Mouse (Mus musculus) Patski (cell line): ENCODE data around the gene Nr2c2. TPM values are rescaled to one million over a fixed set of nuclear protein-coding genes. Genes with fewer than 3 reads are reported as not detected.
A peak's percentile ranks its signal among the peaks of the same experiment; 100 is the strongest.

Experiments
- ATAC-seq: fragments of 100-300 bp; one replicate; pipeline ENCODE4 v1.8.0; 2021
- CTCF ChIA-PET: fragments of 350-600 bp; sonication (Branson Sonifier 250); formaldehyde crosslinking; loops from one replicate; lab custom pipeline; 2022; ENCODE audit warnings: inconsistent platforms; lab: Charles Lee
- POLR2A ChIA-PET: fragments of 350-600 bp; sonication (Branson Sonifier 250); formaldehyde crosslinking; loops from one replicate; lab custom pipeline; 2022; ENCODE audit warnings: antibody characterized with exemption, inconsistent platforms; lab: Charles Lee
- DNase-seq: peaks from one replicate; pipeline ENCODE4 v3.0.0-alpha.2; 2011; ENCODE audit warnings: low read depth, low spot score
- H3K27me3 ChIP-seq: fragments of 371-371 bp; one replicate; pipeline ENCODE4 v1.5.1; 2021
- CTCF ChIP-seq: fragments of 100-300 bp; IDR thresholded peaks from one replicate; pipeline ENCODE4 v1.5.1; 2021
- in situ Hi-C: fragments of 300-500 bp; cut with MboI; formaldehyde crosslinking; loops from 3 replicates; pipeline ENCODE4 v1.11.1; 2018; ENCODE audit warnings: low pct_unique_long_range_greater_than_20kb, mixed read lengths
- polyA plus RNA-seq: library from polyadenylated mRNA; unstranded; gene quantifications from one replicate; pipeline ENCODE4 v1.2.3, GENCODE M21; 2021

Gene Nr2c2
- polyA plus RNA-seq = 31.5 TPM

- POLR2A ChIA-PET = interaction anchor here (0.9 kb wide), 1 partner anchor 37 kb away, joined by 3 read pairs; no protein-coding TSS in a partner anchor
- in situ Hi-C loops = no loop called here
- TF ChIP-seq CTCF = no peak
- H3K27me3 ChIP-seq = no peaks in the 10 kb centered on the region
- CTCF ChIA-PET = no interaction called here
- ATAC-seq (peak; percentile 61), DNase-seq (no peak)
These were observed at the start of gene Nr2c2 for GRCm38 (mm10) chr6:92091130-92091591. Nr2c2 (plus strand) TSS chr6:92091390.

- POLR2A ChIA-PET = no interaction called here
- no peak for DNase-seq
These were observed 49.1 kb upstream of the Nr2c2 start for GRCm38 (mm10) chr6:92042055-92042454.

GRCm38 (mm10) chr6:92042850-92043249 lies 48.3 kb upstream of the Nr2c2 start:
- no peaks in the 10 kb centered on the region for H3K27me3 ChIP-seq
- ChIA-PET CTCF (interaction anchor here (0.8 kb wide), 1 partner anchor 22 kb away, joined by 3 read pairs; no protein-coding TSS in a partner anchor), POLR2A (no interaction called here)
- TF ChIP-seq CTCF = no peak
- DNase-seq (no peak), ATAC-seq (no peak)
- in situ Hi-C loops = no loop called here

More at GRCm38 (mm10) chr6:92042055-92042454, 49.1 kb upstream of the Nr2c2 start:
- TF ChIP-seq CTCF = no peak
- CTCF ChIA-PET = interaction anchor here (1.1 kb wide), 1 partner anchor 140 kb away, joined by 6 read pairs; the partner anchor contains the start of gene 4930590J08Rik
- ATAC-seq = no peak
- H3K27me3 ChIP-seq = no peaks in the 10 kb centered on the region
- in situ Hi-C loops = no loop called here

GRCm38 (mm10) chr6:92057768-92058167 lies 33.4 kb upstream of the Nr2c2 start:
- CTCF ChIA-PET = no interaction called here
- POLR2A ChIA-PET = interaction anchor here (0.6 kb wide), 1 partner anchor 296 kb away, joined by 3 read pairs; no protein-coding TSS in a partner anchor
- ATAC-seq (no peak), DNase-seq (no peak)
- peak; percentile 45 for TF ChIP-seq CTCF
- in situ Hi-C loops = no loop called here
- peaks cover 11% of the 10 kb centered on the region for H3K27me3 ChIP-seq

- CTCF ChIA-PET = interaction anchor here (1.4 to 1.7 kb wide), 3 partner anchors 52 to 163 kb away, joined by 3 to 7 read pairs (median 5); no protein-coding TSS in a partner anchor
- in situ Hi-C loops = loop anchor here (10.0 kb wide), 1 partner anchor 547 kb away; the partner anchor contains the start of genes Lsm3 and Xpc
- peaks cover 8% of the 10 kb centered on the region for H3K27me3 ChIP-seq
These were observed 29.5 kb upstream of the Nr2c2 start for GRCm38 (mm10) chr6:92061725-92062124.

GRCm38 (mm10) chr6:92063452-92063851 lies 27.7 kb upstream of the Nr2c2 start:
- in situ Hi-C loops = loop anchor here (10.0 kb wide), 1 partner anchor 549 kb away; the partner anchor contains the start of genes Lsm3 and Xpc
- POLR2A ChIA-PET = interaction anchor here (1.1 kb wide), 1 partner anchor 185 kb away, joined by 3 read pairs; no protein-coding TSS in a partner anchor
- TF ChIP-seq CTCF = no peak
- DNase-seq = no peak
- CTCF ChIA-PET = no interaction called here
- no peak for ATAC-seq
- H3K27me3 ChIP-seq = peaks cover 12% of the 10 kb centered on the region

More at GRCm38 (mm10) chr6:92061725-92062124, 29.5 kb upstream of the Nr2c2 start:
- POLR2A ChIA-PET = interaction anchor here (0.5 kb wide), 1 partner anchor 151 kb away, joined by 3 read pairs; no protein-coding TSS in a partner anchor
- DNase-seq (no peak), ATAC-seq (no peak)
- no peak for TF ChIP-seq CTCF

- CTCF ChIA-PET = interaction anchor here (1.3 kb wide), 1 partner anchor 162 kb away, joined by 3 read pairs; no protein-coding TSS in a partner anchor
- H3K27me3 ChIP-seq = peaks cover 15% of the 10 kb centered on the region
- TF ChIP-seq CTCF = no peak
These were observed 27.1 kb upstream of the Nr2c2 start for GRCm38 (mm10) chr6:92064101-92064500.

GRCm38 (mm10) chr6:92065721-92066496 lies 25.3 kb upstream of the Nr2c2 start:
- no peak for DNase-seq
- ATAC-seq = no peak
- H3K27me3 ChIP-seq = peaks cover 14% of the 10 kb centered on the region
- in situ Hi-C loops = loop anchor here (5.0 to 10.0 kb wide), 3 partner anchors 164 to 551 kb away; partner anchors contain the start of genes 4930590J08Rik, Lsm3 and Xpc
- ChIA-PET POLR2A (no interaction called here), CTCF (interaction anchor here (1.0 to 5.2 kb wide), 7 partner anchors 23 to 296 kb away, joined by 3 to 60 read pairs (median 3); partner anchors contain the start of gene 4930590J08Rik)
- no peak for TF ChIP-seq CTCF

More at GRCm38 (mm10) chr6:92064101-92064500, 27.1 kb upstream of the Nr2c2 start:
- DNase-seq (no peak), ATAC-seq (no peak)
- in situ Hi-C loops = loop anchor here (10.0 kb wide), 1 partner anchor 549 kb away; the partner anchor contains the start of genes Lsm3 and Xpc
- POLR2A ChIA-PET = interaction anchor here (0.6 kb wide), 1 partner anchor 47 kb away, joined by 3 read pairs; no protein-coding TSS in a partner anchor

GRCm38 (mm10) chr6:92067146-92067790 lies 23.9 kb upstream of the Nr2c2 start:
- no peak for TF ChIP-seq CTCF
- in situ Hi-C loops = loop anchor here (5.0 to 10.0 kb wide), 3 partner anchors 165 to 552 kb away; partner anchors contain the start of genes 4930590J08Rik, Lsm3 and Xpc
- peak; percentile 24 for ATAC-seq

More at GRCm38 (mm10) chr6:92067146-92067790, 23.9 kb upstream of the Nr2c2 start:
- CTCF ChIA-PET = interaction anchor here (1.0 to 5.2 kb wide), 9 partner anchors 8 to 538 kb away, joined by 3 to 60 read pairs (median 3); partner anchors contain the start of gene 4930590J08Rik
- no peak for DNase-seq
- H3K27me3 ChIP-seq = peaks cover 14% of the 10 kb centered on the region
- POLR2A ChIA-PET = interaction anchor here (0.7 to 1.0 kb wide), 2 partner anchors 167 to 307 kb away, joined by 3 read pairs; no protein-coding TSS in a partner anchor
